Mouse (Mus musculus) hindlimb bud, embryonic 11.5 days (tissue): ENCODE measurements around the gene Galnt11.
A peak's percentile ranks its signal among the peaks of the same experiment; 100 is the strongest.
"Not testable (repeated sequence)": the region's sequence is repeated elsewhere in the genome, so short reads cannot be mapped to it uniquely, and the experiment has no call there.

Source experiments
- DNase-seq: peaks from one replicate; pipeline ENCODE4 v3.0.0-alpha.2; 2012; ENCODE audit warnings: low read depth, low spot score; ENCODE audit errors: extremely low spot score

The Galnt11 gene

GRCm38 (mm10) chr5:25221604-25222003 is at the start of gene Galnt11:
Galnt11 (plus strand) TSS chr5:25221904.
- DNase-seq, result no peak

- DNase-seq, result not testable (repeated sequence)
These were observed 43.8 kb upstream of the Galnt11 start for GRCm38 (mm10) chr5:25177937-25178336.

GRCm38 (mm10) chr5:25178543-25178942 is 43.2 kb upstream of the Galnt11 start:
- DNase-seq, result not testable (repeated sequence)

- DNase-seq, result no peak
These were observed 42.4 kb upstream of the Galnt11 start for GRCm38 (mm10) chr5:25179284-25179683.

GRCm38 (mm10) chr5:25179936-25180488 is 41.7 kb upstream of the Galnt11 start:
- no peak for DNase-seq

- DNase-seq, result no peak
These were observed 40.6 kb upstream of the Galnt11 start, which contains the start of gene Galntl5 for GRCm38 (mm10) chr5:25181004-25181531. Galntl5 (plus strand) TSS chr5:25181460.

GRCm38 (mm10) chr5:25183595-25183994 is 38.1 kb upstream of the Galnt11 start:
- no peak for DNase-seq

GRCm38 (mm10) chr5:25184594-25184993 is 37.1 kb upstream of the Galnt11 start:
- DNase-seq, result no peak

- no peak for DNase-seq
These were observed 34.0 kb upstream of the Galnt11 start for GRCm38 (mm10) chr5:25187727-25188126.

GRCm38 (mm10) chr5:25188802-25189201 is 32.9 kb upstream of the Galnt11 start:
- no peak for DNase-seq

GRCm38 (mm10) chr5:25190521-25190920 is 31.2 kb upstream of the Galnt11 start:
- no peak for DNase-seq

GRCm38 (mm10) chr5:25211872-25212271 is 9.8 kb upstream of the Galnt11 start:
- DNase-seq, result no peak

GRCm38 (mm10) chr5:25213216-25213615 is 8.5 kb upstream of the Galnt11 start:
- not testable (repeated sequence) for DNase-seq

GRCm38 (mm10) chr5:25215006-25215405 is 6.7 kb upstream of the Galnt11 start:
- DNase-seq, result no peak

- DNase-seq, result peak; percentile 63
These were observed 1.3 kb downstream of the Galnt11 start, which contains the start of gene E130116L18Rik for GRCm38 (mm10) chr5:25222752-25223702. E130116L18Rik (minus strand) TSS chr5:25223153.

GRCm38 (mm10) chr5:25224377-25224776 is 2.7 kb downstream of the Galnt11 start:
- not testable (repeated sequence) for DNase-seq

GRCm38 (mm10) chr5:25243101-25243500 is 21.4 kb downstream of the Galnt11 start:
- DNase-seq, result no peak

GRCm38 (mm10) chr5:25245806-25246472 is 24.2 kb downstream of the Galnt11 start:
- no peak for DNase-seq

GRCm38 (mm10) chr5:25246473-25246865 is 24.8 kb downstream of the Galnt11 start:
- no peak for DNase-seq

- no peak for DNase-seq
These were observed 25.3 kb downstream of the Galnt11 start for GRCm38 (mm10) chr5:25247036-25247435.

- DNase-seq, result no peak
These were observed 30.7 kb downstream of the Galnt11 start for GRCm38 (mm10) chr5:25252423-25252822.
